Mouse (Mus musculus): ENCODE data around the gene Islr.
"Not testable (repeated sequence)": the region's sequence is repeated elsewhere in the genome, so short reads cannot be mapped to it uniquely, and the experiment has no call there.

The Islr gene

GRCm38 (mm10) chr9:58203516-58204447 is at the start of gene Islr, which contains the start of gene Islr2:
Gene Islr (minus strand): TSS chr9:58204306.
Gene Islr2 (minus strand): TSS chr9:58204319.
- peak; percentile 58 to 64 for DNase-seq (ENCODE audit: low spot score in 2 of 2)

- not testable (repeated sequence) for DNase-seq (ENCODE audit: low spot score in 2 of 2)
Observed at GRCm38 (mm10) chr9:58253805-58254122, 49.7 kb upstream of the Islr start.

- DNase-seq (ENCODE audit: low spot score in 2 of 2): peak; percentile 96
Observed at GRCm38 (mm10) chr9:58253033-58253804, 49.1 kb upstream of the Islr start, which contains the start of gene Stoml1. Gene Stoml1 (plus strand): TSS chr9:58253164.

- DNase-seq (ENCODE audit: low spot score in 2 of 2): not testable (repeated sequence)
Observed at GRCm38 (mm10) chr9:58250730-58251129, 46.6 kb upstream of the Islr start.

GRCm38 (mm10) chr9:58250322-58250721 is 46.2 kb upstream of the Islr start:
- no peak for DNase-seq (ENCODE audit: low spot score in 2 of 2)

- peak; percentile 84 to 89 for DNase-seq (ENCODE audit: low spot score in 2 of 2)
Observed at GRCm38 (mm10) chr9:58249592-58250192, 45.6 kb upstream of the Islr start, which contains the start of gene Pml. Gene Pml (minus strand): TSS chr9:58249786.

- DNase-seq (ENCODE audit: low spot score in 2 of 2): no peak
Observed at GRCm38 (mm10) chr9:58248746-58249413, 44.8 kb upstream of the Islr start.

GRCm38 (mm10) chr9:58247064-58247759 is 43.1 kb upstream of the Islr start:
- DNase-seq (ENCODE audit: low spot score in 2 of 2): peak; percentile 90 to 91

GRCm38 (mm10) chr9:58246083-58246591 is 42.0 kb upstream of the Islr start:
- peak; percentile 65 to 72 for DNase-seq (ENCODE audit: low spot score in 2 of 2)

GRCm38 (mm10) chr9:58243696-58244095 is 39.6 kb upstream of the Islr start:
- DNase-seq (ENCODE audit: low spot score in 2 of 2): no peak

- DNase-seq (ENCODE audit: low spot score in 2 of 2): peak; percentile 43 to 54
Observed at GRCm38 (mm10) chr9:58242696-58243095, 38.6 kb upstream of the Islr start.

- DNase-seq (ENCODE audit: low spot score in 2 of 2): no peak
Observed at GRCm38 (mm10) chr9:58241780-58242485, 37.8 kb upstream of the Islr start.

GRCm38 (mm10) chr9:58234502-58235015 is 30.5 kb upstream of the Islr start:
- no peak for DNase-seq (ENCODE audit: low spot score in 2 of 2)

- no peak for DNase-seq (ENCODE audit: low spot score in 2 of 2)
Observed at GRCm38 (mm10) chr9:58232374-58232773, 28.3 kb upstream of the Islr start.

- peak; percentile 41 to 59 for DNase-seq (ENCODE audit: low spot score in 2 of 2)
Observed at GRCm38 (mm10) chr9:58231746-58232145, 27.6 kb upstream of the Islr start.

GRCm38 (mm10) chr9:58228777-58229466 is 24.8 kb upstream of the Islr start:
- DNase-seq (ENCODE audit: low spot score in 2 of 2): no peak

GRCm38 (mm10) chr9:58225915-58226913 is 22.1 kb upstream of the Islr start:
- DNase-seq (ENCODE audit: low spot score in 2 of 2): peak; percentile 48 to 68

GRCm38 (mm10) chr9:58224356-58224755 is 20.2 kb upstream of the Islr start:
- DNase-seq (ENCODE audit: low spot score in 2 of 2): no peak

Data from spleen, postnatal 36 days (tissue).